Mouse (Mus musculus) thymus, adult 2 months (tissue): Measurements from ENCODE around the gene Fam122c. TPM values are rescaled to one million over a fixed set of nuclear protein-coding genes. Genes with fewer than 3 reads are reported as not detected.

Experiments
- DNase-seq: peaks from one replicate; pipeline ENCODE4 v3.0.0; 2021
- H3K27ac ChIP-seq: fragments of 200-500 bp; 2 replicates; pipeline ENCODE4 v1.5.1; 2012; ENCODE audit warnings: low read length, control low read depth; ENCODE audit not compliant: control insufficient read depth, insufficient read depth
- H3K27me3 ChIP-seq: fragments of 200-500 bp; 2 replicates; pipeline ENCODE4 v1.6.1; 2012; ENCODE audit warnings: mild to moderate bottlenecking, low read length, moderate library complexity, mixed read lengths; ENCODE audit not compliant: control insufficient read depth, insufficient read depth
- H3K36me3 ChIP-seq: fragments of 200-500 bp; 2 replicates; pipeline ENCODE4 v1.6.1; 2012; ENCODE audit warnings: mild to moderate bottlenecking, low read length, moderate library complexity; ENCODE audit not compliant: control insufficient read depth, insufficient read depth
- H3K4me1 ChIP-seq: fragments of 200-500 bp; replicated peaks from 2 replicates; pipeline ENCODE4 v1.6.1; 2012; ENCODE audit warnings: low read length; ENCODE audit not compliant: control insufficient read depth, insufficient read depth
- H3K4me3 ChIP-seq: fragments of 200-500 bp; 2 replicates; pipeline ENCODE4 v1.5.1; 2012; ENCODE audit warnings: mild to moderate bottlenecking, low read length, control low read depth, moderate library complexity; ENCODE audit not compliant: control insufficient read depth, insufficient read depth
- CTCF ChIP-seq: fragments of 200-500 bp; IDR thresholded peaks from 2 replicates; pipeline ENCODE4 v1.5.1; 2012; ENCODE audit warnings: mild to moderate bottlenecking, control low read depth, low read length, moderate library complexity, borderline replicate concordance; ENCODE audit not compliant: control insufficient read depth, poor library complexity, insufficient read depth; ENCODE audit errors: extremely low read depth
- POLR2A ChIP-seq: fragments of 200-500 bp; IDR thresholded peaks from 2 replicates; pipeline ENCODE4 v1.6.1; 2012; ENCODE audit warnings: mild to moderate bottlenecking, low read length, control low read depth, moderate library complexity; ENCODE audit not compliant: control insufficient read depth, poor library complexity, insufficient read depth; ENCODE audit errors: extremely low read depth
- WGBS: fragments of 180-500 bp; shearing (Covaris S2); methylation state at CpG from one replicate; pipeline ENCODE4 v1.1.7; 2018; 5-methylcytosine and 5-hydroxymethylcytosine counted together
- polyA plus RNA-seq: library from polyadenylated mRNA; depleted of rRNA; stranded (reverse); fragments of >200 nt; gene quantifications from 2 replicates; pipeline ENCODE4 v1.2.3, GENCODE M21; 2012; rRNA removed

Fam122c gene
- polyA plus RNA-seq = not detected in 2 replicates

DNA sequence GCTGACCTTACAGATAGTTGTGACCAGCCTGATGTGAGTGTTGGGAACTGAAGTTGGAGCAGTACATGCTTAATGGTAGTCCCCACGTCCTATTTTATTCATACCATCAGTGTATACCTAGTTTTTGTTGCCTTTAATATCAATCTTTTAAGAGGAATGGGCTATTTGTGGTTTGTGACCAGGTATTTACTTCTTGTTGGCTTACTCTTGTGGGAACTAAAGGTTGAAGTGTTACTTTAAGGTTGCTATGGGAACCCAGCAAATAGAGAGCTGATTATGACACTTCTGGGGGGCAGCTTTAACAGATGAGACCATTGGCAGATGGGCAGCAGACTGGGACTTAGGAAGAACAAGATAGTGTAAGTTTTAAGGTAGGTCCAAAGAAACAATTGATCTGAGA is at the start of gene Fam122c:
Fam122c (plus strand) TSS at position 301 of the 400 bp plus-strand sequence.
- 87% methylated on average over 1 of the region's 1 CpGs for WGBS
- no peaks in the 10 kb centered on the region for H3K36me3 ChIP-seq
- H3K4me1 ChIP-seq = peaks cover 8% of the 10 kb centered on the region

DNA sequence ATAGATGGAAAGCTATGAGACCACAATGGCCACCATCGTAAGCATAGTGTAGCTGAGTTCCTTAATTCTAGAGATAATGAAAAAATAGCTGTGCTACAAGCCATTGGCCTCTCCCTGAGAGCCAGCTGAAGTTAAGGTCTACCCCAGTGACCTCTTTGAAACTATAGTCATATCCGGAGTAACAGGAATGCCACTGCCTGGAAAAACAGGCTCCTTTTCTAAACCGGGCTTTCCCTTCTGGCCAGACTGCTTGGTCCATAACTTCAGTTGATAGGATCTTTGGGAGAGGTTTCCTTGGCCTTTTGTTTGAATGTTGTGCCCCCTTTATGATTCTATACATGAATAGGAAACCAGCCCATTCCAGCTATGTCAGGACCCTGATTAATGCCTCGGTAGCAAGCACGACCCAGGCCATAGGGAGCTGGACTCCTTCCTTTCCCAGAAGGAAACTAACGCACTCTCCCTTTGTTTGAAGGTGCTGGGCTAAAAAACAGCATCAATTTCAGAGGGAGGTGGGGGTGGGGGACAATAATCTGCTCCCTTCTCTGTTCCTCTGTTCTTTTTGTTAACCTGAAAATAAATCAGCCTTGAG is 48.8 kb upstream of the Fam122c start:
- DNase-seq = no peak
- TF ChIP-seq CTCF (no peak), POLR2A (no peak)
- H3K27ac ChIP-seq = no peak overlapping the region
- no peaks in the 10 kb centered on the region for H3K36me3 ChIP-seq
- WGBS = 82% methylated on average over 6 of the region's 6 CpGs
- H3K4me3 ChIP-seq = no peak overlapping the region
- H3K4me1 ChIP-seq = no peaks in the 10 kb centered on the region
- no peaks in the 10 kb centered on the region for H3K27me3 ChIP-seq

More for the DNA sequence above, at the start of gene Fam122c:
- TF ChIP-seq CTCF (no peak), POLR2A (no peak)
- DNase-seq = no peak
- Histone ChIP-seq H3K4me3 (no peak within 1 kb of the TSS), H3K27me3 (no peaks in the 10 kb centered on the region), H3K27ac (no peak within 1 kb of the TSS)

DNA sequence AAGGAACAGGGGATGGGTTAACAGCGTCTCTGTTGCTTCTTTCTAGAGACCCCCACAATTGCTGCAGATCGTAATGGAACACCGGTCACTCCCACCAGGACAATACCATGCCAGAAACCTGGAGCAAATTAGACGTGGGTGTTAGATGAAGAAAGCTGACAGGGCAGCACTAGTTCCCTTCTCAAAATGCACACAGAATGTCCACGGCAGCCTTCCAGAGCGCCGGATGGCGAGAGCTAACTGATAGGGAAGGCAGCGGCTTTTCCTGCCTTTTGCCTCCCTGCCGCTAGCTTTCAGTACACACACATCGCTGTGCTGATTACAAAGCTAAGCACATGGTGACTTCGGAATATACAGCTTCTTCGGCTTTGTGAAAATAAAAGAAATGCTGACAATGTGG is 41.3 kb upstream of the Fam122c start:
- no peak for DNase-seq
- H3K4me3 ChIP-seq = no peak overlapping the region
- no peaks in the 10 kb centered on the region for H3K27me3 ChIP-seq
- WGBS = 22% methylated on average over 13 of the region's 13 CpGs
- H3K27ac ChIP-seq = no peak overlapping the region
- H3K36me3 ChIP-seq = no peaks in the 10 kb centered on the region
- TF ChIP-seq CTCF (no peak), POLR2A (no peak)
- H3K4me1 ChIP-seq = no peaks in the 10 kb centered on the region; the same call in 1 of the 2 replicates

DNA sequence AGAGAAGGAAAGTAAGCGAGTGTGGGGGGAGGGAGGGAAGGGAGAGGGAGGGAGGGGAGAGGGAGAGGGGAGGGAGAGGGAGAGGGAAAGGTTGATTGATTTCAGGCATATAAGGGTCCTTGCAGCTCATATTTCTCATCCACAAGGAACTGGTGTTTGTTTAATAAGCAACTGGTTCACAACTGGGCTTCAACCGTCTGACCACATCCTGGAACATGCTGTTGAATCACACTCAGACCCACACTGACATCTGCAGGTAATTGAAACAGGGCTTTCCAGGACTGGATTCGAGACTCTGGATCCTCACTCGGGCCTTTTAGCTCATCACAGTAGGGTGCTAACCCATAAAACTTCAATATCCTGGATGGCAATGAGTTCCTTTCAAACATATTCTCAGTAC is 39.5 kb upstream of the Fam122c start:
- no peak overlapping the region for H3K4me3 ChIP-seq
- 15% methylated on average over 3 of the region's 4 CpGs for WGBS
- no peak for TF ChIP-seq CTCF
- TF ChIP-seq POLR2A = no peak

DNA sequence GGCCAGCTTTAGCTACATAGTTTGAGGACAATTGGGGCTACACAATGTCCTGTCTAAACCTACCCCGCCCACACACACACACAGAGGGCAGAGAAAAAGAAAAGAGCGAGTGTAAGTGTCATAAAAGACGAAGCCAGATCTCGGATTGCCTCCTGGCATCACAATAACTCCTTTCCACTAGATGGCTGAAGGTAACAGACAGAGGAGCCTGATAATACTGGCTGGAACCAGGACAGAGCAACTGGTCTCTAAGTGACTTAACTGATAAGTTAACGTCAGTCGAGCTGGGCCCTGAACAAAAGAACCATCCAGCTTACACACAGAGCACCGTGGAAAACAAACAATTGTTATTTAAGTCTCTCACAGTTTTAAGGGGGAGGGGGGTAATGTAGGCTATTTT is 36.8 kb upstream of the Fam122c start:
- no peak for DNase-seq
- H3K4me3 ChIP-seq = no peak overlapping the region
- 95% methylated on average over 7 of the region's 7 CpGs for WGBS
- no peak for TF ChIP-seq CTCF
- no peak for TF ChIP-seq POLR2A
- no peaks in the 10 kb centered on the region for H3K36me3 ChIP-seq
- no peak overlapping the region for H3K27ac ChIP-seq
- no peaks in the 10 kb centered on the region; the same call in 1 of the 2 replicates for H3K4me1 ChIP-seq
- no peaks in the 10 kb centered on the region for H3K27me3 ChIP-seq

More for the DNA sequence above, 39.5 kb upstream of the Fam122c start:
- Histone ChIP-seq H3K36me3 (no peaks in the 10 kb centered on the region), H3K4me1 (no peaks in the 10 kb centered on the region; the same call in 1 of the 2 replicates), H3K27ac (no peak overlapping the region), H3K27me3 (no peaks in the 10 kb centered on the region)
- DNase-seq = no peak

DNA sequence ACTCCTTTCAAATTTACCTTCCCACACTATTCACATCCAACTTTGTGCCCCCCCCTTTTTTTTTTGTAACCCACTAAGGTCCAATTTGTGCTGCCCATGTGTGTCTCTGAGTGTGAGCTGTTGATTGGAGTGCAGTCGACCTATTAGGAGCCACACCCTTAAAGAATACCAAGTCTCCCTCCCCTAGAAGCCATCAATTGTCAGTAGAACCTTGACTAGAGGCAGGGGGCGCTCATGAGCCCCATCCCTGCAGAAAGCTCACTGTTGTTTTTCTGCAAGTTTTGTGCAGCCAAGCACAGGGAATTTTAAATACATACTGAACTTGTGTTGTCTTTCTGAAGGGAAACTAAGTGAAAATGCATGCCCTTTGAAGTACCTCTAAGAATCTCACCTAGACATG is 35.3 kb upstream of the Fam122c start:
- 3% methylated on average over 2 of the region's 2 CpGs for WGBS
- H3K27ac ChIP-seq = no peak overlapping the region
- peak; percentile 3 for DNase-seq
- no peaks in the 10 kb centered on the region for H3K36me3 ChIP-seq
- TF ChIP-seq POLR2A (no peak), CTCF (no peak)
- no peaks in the 10 kb centered on the region for H3K4me1 ChIP-seq
- no peaks in the 10 kb centered on the region for H3K27me3 ChIP-seq
- H3K4me3 ChIP-seq = no peak overlapping the region
